Mouse (Mus musculus) neural tube, embryonic 15.5 days (tissue): ENCODE data around the gene Spc25. TPM values are rescaled to one million over a fixed set of nuclear protein-coding genes. Genes with fewer than 3 reads are reported as not detected.

Experiments used
- ATAC-seq: fragments of 200-750 bp; cut with Nextera tagmentation; 2 replicates; pipeline ENCODE4 v1.8.0; 2017; ENCODE audit warnings: mild to moderate bottlenecking, moderate TSS enrichment, moderate library complexity; ENCODE audit not compliant: low FRiP score
- H3K27ac ChIP-seq: fragments of 300-500 bp; sonication (generic); replicated peaks from 2 replicates; pipeline ENCODE4 v1.5.1; 2015; ENCODE audit warnings: mild to moderate bottlenecking, inconsistent platforms
- H3K27me3 ChIP-seq: fragments of 300-500 bp; sonication (generic); replicated peaks from 2 replicates; pipeline ENCODE4 v1.6.1; 2015; ENCODE audit warnings: inconsistent platforms
- H3K36me3 ChIP-seq: fragments of 300-500 bp; sonication (generic); 2 replicates; pipeline ENCODE4 v1.6.1; 2015; ENCODE audit warnings: inconsistent platforms
- H3K4me1 ChIP-seq: fragments of 300-500 bp; sonication (generic); 2 replicates; pipeline ENCODE4 v1.6.1; 2015; ENCODE audit warnings: inconsistent platforms
- H3K4me2 ChIP-seq: fragments of 300-500 bp; sonication (generic); 2 replicates; pipeline ENCODE4 v1.6.1; 2015; ENCODE audit warnings: inconsistent platforms, mild to moderate bottlenecking, moderate library complexity
- H3K4me3 ChIP-seq: fragments of 300-500 bp; sonication (generic); replicated peaks from 2 replicates; pipeline ENCODE4 v1.5.1; 2015; ENCODE audit warnings: mild to moderate bottlenecking, inconsistent platforms
- H3K9ac ChIP-seq: fragments of 300-500 bp; sonication (generic); replicated peaks from 2 replicates; pipeline ENCODE4 v1.6.1; 2015; ENCODE audit warnings: mild to moderate bottlenecking, inconsistent platforms
- H3K9me3 ChIP-seq: fragments of 300-500 bp; sonication (generic); replicated peaks from 2 replicates; pipeline ENCODE4 v1.6.1; 2016; ENCODE audit warnings: inconsistent platforms
- WGBS: fragments of 180-500 bp; shearing (Covaris S2); methylation state at CpG from one replicate; pipeline ENCODE4 v1.1.7; 2015; ENCODE audit warnings: mixed read lengths; 5-methylcytosine and 5-hydroxymethylcytosine counted together
- polyA plus RNA-seq: library from polyadenylated mRNA; unstranded; fragments of >200 nt; fragmentation: Nextera tagmentation; extraction: Ambion mirVana; gene quantifications from 2 replicates; pipeline ENCODE4 v1.2.1, GENCODE M21; 2015

The Spc25 gene
- polyA plus RNA-seq, 1 experiment from 2014 or later = 22.6 TPM

- Histone ChIP-seq H3K27ac (no peak overlapping the region), H3K4me3 (no peak overlapping the region), H3K27me3 (no peaks in the 10 kb centered on the region), H3K9me3 (no peaks in the 10 kb centered on the region), H3K9ac (no peak overlapping the region), H3K36me3 (no peaks in the 10 kb centered on the region), H3K4me1 (peaks cover 5% of the 10 kb centered on the region; the same call in 1 of the 2 replicates), H3K4me2 (no peak overlapping the region)
- ATAC-seq = no peak
- 41% methylated on average over 5 of the region's 5 CpGs for WGBS
Observed at GRCm38 (mm10) chr2:69221868-69222416, 15.9 kb upstream of the Spc25 start.

- Histone ChIP-seq H3K4me2 (no peak overlapping the region), H3K9me3 (no peaks in the 10 kb centered on the region), H3K27ac (no peak overlapping the region), H3K9ac (no peak overlapping the region), H3K4me3 (no peak overlapping the region), H3K36me3 (no peaks in the 10 kb centered on the region), H3K4me1 (no peaks in the 10 kb centered on the region), H3K27me3 (no peaks in the 10 kb centered on the region)
- ATAC-seq = no peak
- WGBS = 46% methylated on average over 7 of the region's 7 CpGs
Observed at GRCm38 (mm10) chr2:69215242-69215641, 9.2 kb upstream of the Spc25 start.

- peak; percentile 55; the same call in 1 of the 2 replicates for ATAC-seq
- H3K27me3 ChIP-seq = no peaks in the 10 kb centered on the region
- H3K9ac ChIP-seq = no peak overlapping the region
- no peaks in the 10 kb centered on the region for H3K36me3 ChIP-seq
- H3K9me3 ChIP-seq = no peaks in the 10 kb centered on the region
- no peak overlapping the region for H3K4me2 ChIP-seq
- H3K27ac ChIP-seq = no peak overlapping the region
- no peak overlapping the region for H3K4me3 ChIP-seq
- H3K4me1 ChIP-seq = no peaks in the 10 kb centered on the region
- WGBS = 56% methylated on average over 10 of the region's 10 CpGs
Observed at GRCm38 (mm10) chr2:69212652-69213051, 6.7 kb upstream of the Spc25 start.

GRCm38 (mm10) chr2:69210773-69211172, 4.8 kb upstream of the Spc25 start, which contains the start of gene G6pc2:
TSS of gene G6pc2 (plus strand) at chr2:69211073.
- Histone ChIP-seq H3K36me3 (no peaks in the 10 kb centered on the region), H3K9me3 (no peaks in the 10 kb centered on the region), H3K4me1 (peaks cover 4% of the 10 kb centered on the region; the same call in 1 of the 2 replicates), H3K9ac (no peak within 1 kb of the TSS), H3K4me3 (no peak within 1 kb of the TSS), H3K27me3 (no peaks in the 10 kb centered on the region), H3K27ac (no peak within 1 kb of the TSS), H3K4me2 (no peak within 1 kb of the TSS)
- WGBS = 75% methylated on average over 7 of the region's 7 CpGs
- ATAC-seq = no peak

GRCm38 (mm10) chr2:69209684-69210083, 3.7 kb upstream of the Spc25 start:
- H3K27ac ChIP-seq = no peak overlapping the region
- no peaks in the 10 kb centered on the region for H3K9me3 ChIP-seq
- peaks cover 14% of the 10 kb centered on the region; the same call in 1 of the 2 replicates for H3K4me1 ChIP-seq
- H3K4me3 ChIP-seq = no peak overlapping the region
- no peaks in the 10 kb centered on the region for H3K36me3 ChIP-seq
- H3K9ac ChIP-seq = no peak overlapping the region
- 82% methylated on average over 3 of the region's 3 CpGs for WGBS
- no peaks in the 10 kb centered on the region for H3K27me3 ChIP-seq
- no peak for ATAC-seq
- no peak overlapping the region for H3K4me2 ChIP-seq

- Histone ChIP-seq H3K27ac (no peak overlapping the region), H3K36me3 (no peaks in the 10 kb centered on the region), H3K4me2 (peak overlapping the region; percentile 96), H3K4me1 (peaks cover 14% of the 10 kb centered on the region; the same call in 1 of the 2 replicates), H3K27me3 (no peaks in the 10 kb centered on the region), H3K9me3 (no peaks in the 10 kb centered on the region), H3K9ac (no peak overlapping the region), H3K4me3 (no peak overlapping the region)
- WGBS = 25% methylated on average over 7 of the region's 7 CpGs
- no peak for ATAC-seq
Observed at GRCm38 (mm10) chr2:69206523-69206922, 529 bp upstream of the Spc25 start.

- H3K27ac ChIP-seq = no peak overlapping the region
- 13% methylated on average over 6 of the region's 6 CpGs for WGBS
- no peaks in the 10 kb centered on the region for H3K27me3 ChIP-seq
- ATAC-seq = no peak
- no peaks in the 10 kb centered on the region for H3K36me3 ChIP-seq
- peak overlapping the region; percentile 47; the same call in 1 of the 2 replicates for H3K9ac ChIP-seq
- H3K4me1 ChIP-seq = peaks cover 14% of the 10 kb centered on the region; the same call in 1 of the 2 replicates
- peak overlapping the region; percentile 96 for H3K4me2 ChIP-seq
- H3K9me3 ChIP-seq = no peaks in the 10 kb centered on the region
- H3K4me3 ChIP-seq = peak overlapping the region; percentile 71
Observed at GRCm38 (mm10) chr2:69205185-69205584, 809 bp downstream of the Spc25 start.

GRCm38 (mm10) chr2:69193555-69193954, 12.4 kb downstream of the Spc25 start:
- no peaks in the 10 kb centered on the region for H3K4me1 ChIP-seq
- H3K4me2 ChIP-seq = no peak overlapping the region
- H3K27me3 ChIP-seq = no peaks in the 10 kb centered on the region
- H3K27ac ChIP-seq = no peak overlapping the region
- H3K9me3 ChIP-seq = no peaks in the 10 kb centered on the region
- no peak overlapping the region for H3K9ac ChIP-seq
- 76% methylated on average over 5 of the region's 5 CpGs for WGBS
- no peak for ATAC-seq
- no peak overlapping the region for H3K4me3 ChIP-seq
- H3K36me3 ChIP-seq = no peaks in the 10 kb centered on the region

- no peak overlapping the region for H3K4me3 ChIP-seq
- no peak for ATAC-seq
- H3K36me3 ChIP-seq = no peaks in the 10 kb centered on the region
- H3K27me3 ChIP-seq = no peaks in the 10 kb centered on the region
- no peak overlapping the region for H3K27ac ChIP-seq
- no peaks in the 10 kb centered on the region for H3K9me3 ChIP-seq
- no peak overlapping the region for H3K4me2 ChIP-seq
- H3K4me1 ChIP-seq = no peaks in the 10 kb centered on the region
- H3K9ac ChIP-seq = no peak overlapping the region
- 88% methylated on average over 5 of the region's 5 CpGs for WGBS
Observed at GRCm38 (mm10) chr2:69191059-69191458, 14.9 kb downstream of the Spc25 start.

GRCm38 (mm10) chr2:69189222-69189621, 16.8 kb downstream of the Spc25 start:
- 50% methylated on average over 4 of the region's 4 CpGs for WGBS
- H3K27ac ChIP-seq = no peak overlapping the region

GRCm38 (mm10) chr2:69188732-69189131, 17.3 kb downstream of the Spc25 start:
- H3K4me1 ChIP-seq = no peaks in the 10 kb centered on the region
- no peak overlapping the region for H3K27ac ChIP-seq
- whole genome bisulfite sequencing = 77% methylated on average over 6 of the region's 6 CpGs
- H3K4me3 ChIP-seq = no peak overlapping the region
- no peak overlapping the region for H3K9ac ChIP-seq
- H3K4me2 ChIP-seq = no peak overlapping the region
- no peak for ATAC-seq
- H3K9me3 ChIP-seq = no peaks in the 10 kb centered on the region
- no peaks in the 10 kb centered on the region for H3K36me3 ChIP-seq
- no peaks in the 10 kb centered on the region for H3K27me3 ChIP-seq

More at GRCm38 (mm10) chr2:69189222-69189621, 16.8 kb downstream of the Spc25 start:
- Histone ChIP-seq H3K4me3 (no peak overlapping the region), H3K9me3 (no peaks in the 10 kb centered on the region), H3K9ac (no peak overlapping the region), H3K4me1 (no peaks in the 10 kb centered on the region), H3K36me3 (no peaks in the 10 kb centered on the region), H3K4me2 (no peak overlapping the region), H3K27me3 (no peaks in the 10 kb centered on the region)
- no peak for ATAC-seq

- no peaks in the 10 kb centered on the region for H3K4me1 ChIP-seq
- H3K9ac ChIP-seq = no peak overlapping the region
- H3K36me3 ChIP-seq = no peaks in the 10 kb centered on the region
- no peaks in the 10 kb centered on the region for H3K27me3 ChIP-seq
- WGBS = 93% methylated on average over 2 of the region's 2 CpGs
- no peak overlapping the region for H3K4me3 ChIP-seq
- peak; percentile 28; the same call in 1 of the 2 replicates for ATAC-seq
- no peak overlapping the region for H3K4me2 ChIP-seq
- H3K9me3 ChIP-seq = no peaks in the 10 kb centered on the region
- H3K27ac ChIP-seq = no peak overlapping the region
Observed at GRCm38 (mm10) chr2:69187990-69188389, 18.0 kb downstream of the Spc25 start.
